Mouse (Mus musculus): ENCODE data around the gene Col5a1.

Col5a1 gene

DNA sequence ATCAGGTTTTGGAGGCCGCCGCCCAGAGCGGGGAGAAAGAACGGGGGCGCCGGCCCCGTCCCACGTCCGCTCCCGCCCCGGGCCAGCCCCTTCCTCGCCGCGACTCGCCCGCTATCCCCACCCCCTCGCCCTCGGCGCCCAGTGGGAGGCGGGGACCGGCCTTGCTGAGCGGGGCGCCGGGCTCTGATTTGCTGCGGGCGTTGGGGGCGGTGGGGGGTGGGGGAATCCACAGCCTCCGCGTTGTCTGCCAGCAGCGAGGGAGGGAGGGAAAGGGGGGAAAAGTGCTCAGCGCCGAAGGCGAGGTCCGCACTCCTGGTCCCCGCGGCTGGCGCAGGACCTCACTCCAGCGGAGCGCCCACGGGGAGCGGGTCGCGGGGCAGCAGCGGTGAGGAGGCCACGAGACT, at the start of gene Col5a1:
Gene Col5a1, plus strand, starts transcription at position 278 of the 404 bp plus-strand sequence.
- DNase-seq: peak; percentile 44

DNA sequence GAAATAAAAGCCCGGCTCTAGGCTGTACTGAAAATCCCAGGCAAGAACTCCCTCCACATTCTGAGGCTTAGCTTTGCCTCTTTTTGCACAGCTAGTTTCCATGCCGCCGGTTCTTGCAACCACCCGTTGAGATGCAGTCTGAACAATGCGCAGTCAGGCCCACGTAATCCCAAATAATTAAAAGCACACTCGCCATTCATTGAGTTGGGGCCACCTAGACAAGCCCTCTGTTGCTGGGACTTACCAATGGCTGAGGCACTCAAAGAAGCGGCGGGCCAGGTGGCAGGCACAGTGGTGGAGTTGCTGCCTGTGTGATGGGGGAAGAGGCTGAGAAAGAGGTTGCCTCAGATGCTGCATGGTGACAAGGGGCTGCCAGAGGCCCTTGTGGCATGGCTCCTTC, 48.1 kb upstream of the Col5a1 start:
- DNase-seq: no peak

DNA sequence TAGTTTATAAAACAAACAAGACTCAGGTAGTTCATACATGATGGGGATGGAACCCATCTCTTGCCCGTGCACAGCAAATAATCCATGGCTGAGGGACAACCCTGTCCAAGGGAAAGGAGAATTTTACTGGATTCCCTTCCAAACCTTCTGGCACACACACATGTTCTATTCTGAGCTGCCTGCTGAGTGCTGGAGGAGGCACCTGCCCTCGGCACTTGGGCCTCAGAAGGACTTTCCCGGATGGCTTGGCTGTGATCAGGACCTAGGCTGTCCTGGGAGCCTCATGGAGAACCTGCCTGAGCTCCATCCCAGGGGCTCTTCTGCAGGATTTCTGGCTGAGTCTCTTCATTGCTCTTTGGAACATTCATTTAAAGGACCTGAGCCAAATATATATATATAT, 45.3 kb upstream of the Col5a1 start:
- DNase-seq: no peak

- no peak for DNase-seq
These were observed 43.3 kb upstream of the Col5a1 start for GRCm38 (mm10) chr2:27842893-27843292.

DNA sequence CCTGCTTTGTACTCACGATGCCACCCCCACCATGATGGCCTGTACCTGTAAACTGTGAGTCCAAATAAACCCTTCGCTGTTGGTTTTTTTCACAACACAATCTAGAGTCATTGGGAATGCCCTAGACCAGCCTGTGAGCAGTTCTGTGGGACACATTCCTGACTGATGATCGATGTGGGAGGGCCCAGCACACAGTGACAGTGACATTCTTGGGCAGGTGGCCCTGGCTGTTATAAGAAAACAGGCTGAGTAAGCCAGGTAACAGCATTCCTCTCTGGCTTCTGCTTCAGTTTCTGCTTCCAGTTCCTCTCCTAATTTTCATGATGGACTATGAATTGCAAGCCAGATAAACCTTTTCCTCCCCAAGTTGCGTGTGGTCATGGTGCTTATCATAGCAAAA, 41.3 kb upstream of the Col5a1 start:
- DNase-seq: no peak

- peak; percentile 58 for DNase-seq
These were observed 39.2 kb upstream of the Col5a1 start for GRCm38 (mm10) chr2:27847001-27847400.

- DNase-seq: no peak
These were observed 38.3 kb upstream of the Col5a1 start for GRCm38 (mm10) chr2:27847851-27848435.

DNA sequence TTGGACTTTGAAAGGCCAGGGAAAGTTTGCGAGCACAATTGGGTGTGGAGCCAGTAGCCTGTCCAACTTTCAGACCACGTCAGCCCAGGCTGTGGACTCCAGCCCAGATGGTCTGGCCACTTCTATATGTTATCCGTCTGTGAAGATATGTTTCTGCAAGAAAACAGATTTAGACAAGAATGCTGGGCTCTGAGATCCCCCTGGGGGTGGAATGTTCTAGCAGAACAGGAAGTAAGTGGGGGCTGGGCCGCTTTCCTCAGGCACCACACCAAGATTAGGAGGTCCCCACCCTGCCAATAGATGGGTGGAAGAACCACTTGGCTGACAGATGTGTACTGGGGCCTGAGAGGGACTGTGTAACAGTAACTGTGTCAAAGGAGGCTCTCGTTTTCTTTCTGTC, 37.8 kb upstream of the Col5a1 start:
- DNase-seq: no peak

GRCm38 (mm10) chr2:27858348-27858903, 27.8 kb upstream of the Col5a1 start:
- DNase-seq: no peak

GRCm38 (mm10) chr2:27861576-27862238, 24.5 kb upstream of the Col5a1 start:
- no peak for DNase-seq

DNA sequence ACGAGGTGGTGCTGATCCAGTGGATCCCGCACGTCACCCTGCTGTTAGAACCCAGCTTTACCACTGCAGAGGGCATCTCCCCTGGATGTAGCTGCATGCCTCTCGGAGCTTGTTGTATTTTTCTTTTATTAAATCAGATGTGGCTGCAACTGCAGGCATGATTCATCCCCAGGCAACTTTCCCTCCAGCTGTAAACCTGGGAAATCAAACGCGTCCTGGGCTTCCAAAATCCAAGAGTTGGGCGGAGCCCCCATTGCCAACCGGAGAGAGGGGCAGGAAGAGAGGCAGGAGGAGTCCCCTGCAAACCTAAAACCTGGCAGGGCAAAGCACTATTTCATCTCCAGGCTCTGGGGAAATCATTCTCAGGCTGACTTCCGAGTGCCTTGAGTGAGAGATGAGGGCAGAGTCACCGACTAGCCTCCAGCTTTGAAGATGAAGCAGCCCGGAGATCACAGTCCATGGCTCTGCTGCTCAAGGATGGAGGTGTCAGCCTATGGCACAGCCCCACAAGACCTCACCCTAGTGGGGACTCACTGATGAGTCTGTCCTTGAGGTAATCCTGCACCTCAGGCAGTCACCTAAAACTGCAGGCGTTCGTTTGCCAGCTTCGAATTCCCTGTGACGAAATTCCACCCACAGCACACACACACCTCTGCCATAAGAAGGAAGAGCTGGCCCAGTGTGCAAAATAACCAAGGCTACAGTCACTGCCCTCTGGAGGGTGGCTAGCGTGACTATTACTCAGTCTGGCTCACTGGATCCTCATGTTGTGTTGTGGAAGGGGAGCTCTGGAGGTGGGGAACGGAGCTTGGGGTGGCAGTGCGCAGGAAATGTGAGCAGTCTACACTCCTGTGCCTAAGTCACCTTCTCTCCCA, 21.5 kb upstream of the Col5a1 start:
- no peak for DNase-seq

GRCm38 (mm10) chr2:27870586-27870985, 15.6 kb upstream of the Col5a1 start:
- no peak for DNase-seq

- DNase-seq: no peak
These were observed 15.2 kb upstream of the Col5a1 start for GRCm38 (mm10) chr2:27871056-27871455.

DNA sequence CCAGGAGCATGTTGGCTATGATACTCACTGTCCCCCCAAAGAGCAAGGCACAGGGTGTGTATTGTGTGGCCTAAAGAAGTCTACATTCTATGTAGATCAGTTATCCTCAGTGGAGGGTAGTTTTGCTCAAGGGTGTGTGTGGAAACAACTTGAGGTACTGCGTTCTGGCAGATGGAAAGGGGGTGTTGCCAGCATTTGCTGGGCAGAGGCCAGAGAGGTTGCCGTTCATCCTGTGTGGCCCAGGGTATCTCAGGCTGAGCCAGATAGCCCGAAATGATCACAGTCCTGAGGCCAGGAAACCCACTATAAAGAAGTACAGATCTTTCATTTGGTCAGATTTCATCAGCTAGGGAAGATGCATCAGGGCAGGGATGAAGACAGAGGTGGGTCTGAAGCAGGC, 13.9 kb upstream of the Col5a1 start:
- no peak for DNase-seq

- no peak for DNase-seq
These were observed 13.2 kb upstream of the Col5a1 start for GRCm38 (mm10) chr2:27873030-27873429.

GRCm38 (mm10) chr2:27874596-27874995, 11.6 kb upstream of the Col5a1 start:
- DNase-seq: no peak

DNA sequence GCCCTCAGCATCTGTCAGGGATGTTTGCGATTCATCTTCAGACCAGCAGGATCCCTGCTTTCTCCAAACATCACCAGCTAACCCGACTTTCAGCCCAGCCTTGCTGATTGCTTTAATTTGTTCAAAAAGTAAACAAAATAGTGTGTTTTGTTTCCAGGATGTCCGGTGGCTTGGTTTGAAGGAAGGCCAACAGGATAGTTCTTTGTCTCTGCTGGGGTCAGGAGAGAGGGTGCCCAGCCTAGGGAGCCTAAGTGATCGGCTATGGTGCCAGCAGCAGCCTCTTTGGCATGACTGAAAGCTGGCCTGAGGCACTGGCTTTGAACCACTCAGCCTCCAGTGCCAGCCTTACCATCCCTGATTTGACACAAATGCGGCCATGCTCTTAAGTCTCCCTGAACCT, 11.0 kb upstream of the Col5a1 start:
- DNase-seq: no peak

GRCm38 (mm10) chr2:27875786-27876185, 10.4 kb upstream of the Col5a1 start:
- no peak for DNase-seq

GRCm38 (mm10) chr2:27876724-27877504, 9.3 kb upstream of the Col5a1 start:
- no peak for DNase-seq

- DNase-seq: no peak
These were observed 8.2 kb upstream of the Col5a1 start for GRCm38 (mm10) chr2:27878066-27878465.

GRCm38 (mm10) chr2:27883276-27883675, 2.9 kb upstream of the Col5a1 start:
- DNase-seq: no peak

- DNase-seq: peak; percentile 28
These were observed 623 bp upstream of the Col5a1 start for GRCm38 (mm10) chr2:27885456-27886147.
